Mouse (Mus musculus) embryonic fibroblast, embryonic 13.5 days (primary cell): ENCODE data around the gene Shcbp1l.

Experiments
- CTCF ChIP-seq: IDR thresholded peaks from 2 replicates; pipeline ENCODE4 v1.5.1; 2011; ENCODE audit warnings: mild to moderate bottlenecking, control low read depth, low read length, moderate library complexity, borderline replicate concordance; ENCODE audit not compliant: insufficient read depth
- POLR2A ChIP-seq: IDR thresholded peaks from 2 replicates; pipeline ENCODE4 v1.6.1; 2011; ENCODE audit warnings: low read depth, mild to moderate bottlenecking, control low read depth, low read length, moderate library complexity

DNA sequence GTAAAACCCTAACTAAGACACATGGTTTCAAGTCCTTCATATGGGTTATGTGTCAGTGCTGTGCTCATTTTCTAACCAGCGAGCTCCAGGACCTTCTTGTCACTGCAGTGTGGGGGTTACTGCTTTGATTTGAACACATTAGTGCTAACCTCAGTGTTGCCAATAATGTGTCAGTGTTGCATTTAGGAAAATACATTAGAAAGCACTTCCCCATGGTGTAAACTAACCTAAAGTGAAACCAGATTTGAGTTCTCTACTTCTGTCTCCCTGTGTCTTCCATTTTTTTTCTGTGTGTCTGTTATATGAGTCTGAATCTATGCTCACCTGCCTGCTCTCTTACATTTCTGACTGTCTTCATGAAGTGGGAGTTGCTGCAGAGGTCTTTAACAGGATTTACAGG, 18.1 kb downstream of the Shcbp1l start:
- TF ChIP-seq CTCF (no peak), POLR2A (no peak)
